Mouse (Mus musculus) liver, adult 2 months (tissue): ENCODE data around the gene Churc1. TPM values are rescaled to one million over a fixed set of nuclear protein-coding genes. Genes with fewer than 3 reads are reported as not detected.

Experiments
- DNase-seq: peaks from one replicate; pipeline ENCODE4 v3.0.0-alpha.2; 2011; ENCODE audit warnings: low read depth, low spot score; ENCODE audit errors: extremely low read depth
- H3K27ac ChIP-seq: fragments of 200-500 bp; replicated peaks from 2 replicates; pipeline ENCODE4 v1.5.1; 2012; ENCODE audit warnings: low read depth, mild to moderate bottlenecking, control low read depth, inconsistent platforms, low read length; ENCODE audit not compliant: insufficient read depth
- H3K27me3 ChIP-seq: fragments of 200-500 bp; 2 replicates; pipeline ENCODE4 v1.6.1; 2012; ENCODE audit warnings: mild to moderate bottlenecking, moderate library complexity, low read length, inconsistent platforms; ENCODE audit not compliant: control insufficient read depth, insufficient read depth
- H3K36me3 ChIP-seq: fragments of 200-500 bp; 2 replicates; pipeline ENCODE4 v1.6.1; 2012; ENCODE audit warnings: low read length, inconsistent platforms; ENCODE audit not compliant: control insufficient read depth, insufficient read depth
- H3K4me1 ChIP-seq: fragments of 200-500 bp; 2 replicates; pipeline ENCODE4 v1.6.1; 2011; ENCODE audit warnings: low read length; ENCODE audit not compliant: control insufficient read depth, insufficient read depth
- H3K4me3 ChIP-seq: fragments of 200-500 bp; 2 replicates; pipeline ENCODE4 v1.5.1; 2011; ENCODE audit warnings: low read depth, mild to moderate bottlenecking, control low read depth, low read length, moderate library complexity; ENCODE audit not compliant: insufficient read depth
- H3K79me2 ChIP-seq: fragments of 200-500 bp; 2 replicates; pipeline ENCODE4 v1.6.1; 2012; ENCODE audit warnings: inconsistent platforms, mild to moderate bottlenecking, low read length, moderate library complexity; ENCODE audit not compliant: control insufficient read depth, insufficient read depth
- H3K9ac ChIP-seq: fragments of 200-500 bp; 2 replicates; pipeline ENCODE4 v1.6.1; 2012; ENCODE audit warnings: low read depth, mild to moderate bottlenecking, control low read depth, inconsistent platforms, low read length
- CTCF ChIP-seq: fragments of 200-500 bp; IDR thresholded peaks from 2 replicates; pipeline ENCODE4 v1.5.1; 2011; ENCODE audit warnings: low read depth, low read length, control low read depth
- POLR2A ChIP-seq: fragments of 200-500 bp; IDR thresholded peaks from 2 replicates; pipeline ENCODE4 v1.6.1; 2011; ENCODE audit warnings: low read length, control low read depth; ENCODE audit not compliant: insufficient read depth; ENCODE audit errors: extremely low read depth
- WGBS: fragments of 180-500 bp; shearing (Covaris S2); methylation state at CpG from one replicate; pipeline ENCODE4 v1.1.7; 2018; 5-methylcytosine and 5-hydroxymethylcytosine counted together
- polyA plus RNA-seq: library from polyadenylated mRNA; depleted of rRNA; stranded (reverse); fragments of >200 nt; gene quantifications from 2 replicates; pipeline ENCODE4 v1.2.3, GENCODE M21; 2012
- total RNA-seq: library from RNA; depleted of rRNA; stranded (reverse); fragments of >200 nt; gene quantifications from 2 replicates; pipeline ENCODE4 v1.2.3, GENCODE M21; 2014

Gene Churc1
- total and polyA plus RNA-seq, 2 experiments: 51.8 to 99.2 TPM

- WGBS: 90% methylated on average over 5 of the region's 5 CpGs
- no peaks in the 10 kb centered on the region for H3K36me3 ChIP-seq
- no peak overlapping the region for H3K27ac ChIP-seq
- H3K4me3 ChIP-seq: no peak overlapping the region
- TF ChIP-seq CTCF (no peak), POLR2A (no peak)
- no peaks in the 10 kb centered on the region for H3K27me3 ChIP-seq
- no peak overlapping the region for H3K9ac ChIP-seq
- H3K4me1 ChIP-seq: no peaks in the 10 kb centered on the region
- no peak for DNase-seq
- H3K79me2 ChIP-seq: no peaks in the 10 kb centered on the region
These were observed 45.2 kb downstream of the Churc1 start for GRCm38 (mm10) chr12:76810491-76810890.

GRCm38 (mm10) chr12:76811006-76811405 is 45.7 kb downstream of the Churc1 start:
- Histone ChIP-seq H3K36me3 (no peaks in the 10 kb centered on the region), H3K27ac (no peak overlapping the region), H3K4me3 (no peak overlapping the region), H3K9ac (no peak overlapping the region), H3K79me2 (no peaks in the 10 kb centered on the region), H3K4me1 (no peaks in the 10 kb centered on the region), H3K27me3 (no peaks in the 10 kb centered on the region)
- WGBS: 91% methylated on average over 4 of the region's 4 CpGs
- no peak for TF ChIP-seq POLR2A
- TF ChIP-seq CTCF: no peak
- no peak for DNase-seq

GRCm38 (mm10) chr12:76813543-76813942 is 48.2 kb downstream of the Churc1 start:
- no peak overlapping the region for H3K4me3 ChIP-seq
- H3K79me2 ChIP-seq: no peaks in the 10 kb centered on the region
- WGBS: 67% methylated on average over 10 of the region's 10 CpGs
- H3K27me3 ChIP-seq: no peaks in the 10 kb centered on the region
- no peaks in the 10 kb centered on the region for H3K4me1 ChIP-seq
- no peak for DNase-seq
- H3K36me3 ChIP-seq: no peaks in the 10 kb centered on the region
- TF ChIP-seq CTCF: no peak
- no peak for TF ChIP-seq POLR2A
- H3K9ac ChIP-seq: no peak overlapping the region
- no peak overlapping the region for H3K27ac ChIP-seq

GRCm38 (mm10) chr12:76814120-76814519 is 48.8 kb downstream of the Churc1 start:
- Histone ChIP-seq H3K9ac (no peak overlapping the region), H3K27me3 (no peaks in the 10 kb centered on the region), H3K4me1 (no peaks in the 10 kb centered on the region), H3K27ac (no peak overlapping the region), H3K4me3 (no peak overlapping the region), H3K36me3 (no peaks in the 10 kb centered on the region), H3K79me2 (no peaks in the 10 kb centered on the region)
- 84% methylated on average over 2 of the region's 2 CpGs for WGBS
- DNase-seq: no peak
- TF ChIP-seq CTCF: no peak
- no peak for TF ChIP-seq POLR2A

GRCm38 (mm10) chr12:76816720-76817119 is 51.4 kb downstream of the Churc1 start:
- WGBS: 54% methylated on average over 4 of the region's 4 CpGs
- no peak for DNase-seq
- TF ChIP-seq CTCF (no peak), POLR2A (no peak)
- H3K27me3 ChIP-seq: peaks cover 5% of the 10 kb centered on the region
- H3K9ac ChIP-seq: no peak overlapping the region
- no peaks in the 10 kb centered on the region for H3K36me3 ChIP-seq
- no peaks in the 10 kb centered on the region for H3K79me2 ChIP-seq
- no peaks in the 10 kb centered on the region for H3K4me1 ChIP-seq
- H3K27ac ChIP-seq: no peak overlapping the region
- H3K4me3 ChIP-seq: no peak overlapping the region

GRCm38 (mm10) chr12:76817176-76817575 is 51.8 kb downstream of the Churc1 start:
- 42% methylated on average over 4 of the region's 4 CpGs for WGBS
- H3K79me2 ChIP-seq: no peaks in the 10 kb centered on the region
- 0 out of 2 replicates have a peak, but pooled peaks cover 3% of the 10 kb centered on the region for H3K4me1 ChIP-seq
- no peaks in the 10 kb centered on the region for H3K36me3 ChIP-seq
- no peak overlapping the region for H3K4me3 ChIP-seq
- H3K27ac ChIP-seq: no peak overlapping the region
- H3K9ac ChIP-seq: no peak overlapping the region
- peaks cover 10% of the 10 kb centered on the region for H3K27me3 ChIP-seq
- no peak for TF ChIP-seq POLR2A
- TF ChIP-seq CTCF: no peak
- no peak for DNase-seq
